ENCODE assay signal across 12 mouse cellular contexts in genomic region chr1:172221297-172222063, GRCm38 (mm10). TPM values are rescaled to one million over a fixed set of nuclear protein-coding genes. Genes with fewer than 3 reads are reported as not detected.
A peak's percentile ranks its signal among the peaks of the same experiment; 100 is the strongest.
DNase-seq lines count a peak whose midpoint lies in the region; ATAC-seq and TF ChIP-seq lines count a peak whose summit lies in the region.
"Had no signal": no experiment of that assay in that cellular context is flagged by ENCODE, and none has a peak within 500 bp of the region (broad histone marks: within the 10 kb centered on the region; RNA-seq: fewer than 3 reads in every experiment).

No protein-coding gene starts in this region.

- H3K4me2 ChIP-seq in lung, embryonic 14.5 days, result no peak overlapping the region
- H3K4me2 ChIP-seq in neural tube, embryonic 13.5 days, result no peak overlapping the region

- peaks cover 73% of the 10 kb centered on the region for H3K4me1 ChIP-seq in heart, embryonic 10.5 days
- peaks cover 29% of the 10 kb centered on the region for H3K4me1 ChIP-seq in lung, embryonic 14.5 days (ENCODE audit: insufficient read depth)
- peaks cover 56% of the 10 kb centered on the region for H3K4me1 ChIP-seq in neural tube, embryonic 13.5 days (replicated peaks)

- no peaks in the 10 kb centered on the region for H3K36me3 ChIP-seq in heart, embryonic 10.5 days
- no peaks in the 10 kb centered on the region for H3K36me3 ChIP-seq in lung, embryonic 14.5 days (ENCODE audit: insufficient read depth)
- no peaks in the 10 kb centered on the region for H3K36me3 ChIP-seq in neural tube, embryonic 13.5 days

- intact Hi-C loops in gastrocnemius, adult 2 months (cut with DNase I), result loop anchor here (2.0 kb wide), 1 partner anchor 73 kb away; the partner anchor contains the start of gene Dcaf8

- TF ChIP-seq CTCF in lung, embryonic 14.5 days (IDR thresholded peaks at IDR 0.05; ENCODE audit: low read depth), result no peak
- TF ChIP-seq CTCF in gastrocnemius, adult 2 months (IDR thresholded peaks at IDR 0.05), result no peak

- no peaks in the 10 kb centered on the region for H3K9me3 ChIP-seq in heart, embryonic 10.5 days
- H3K9me3 ChIP-seq in lung, embryonic 14.5 days (ENCODE audit: low read depth, low read length), result no peaks in the 10 kb centered on the region
- no peaks in the 10 kb centered on the region for H3K9me3 ChIP-seq in neural tube, embryonic 13.5 days

- no peak for DNase-seq in heart, embryonic 10.5 days (ENCODE audit: low spot score)
- DNase-seq in heart, adult 9 months (ENCODE audit: low spot score in 2 of 2), result no peak
- no peak for DNase-seq in lung, embryonic 14.5 days
- DNase-seq in lung, postnatal 25 days (ENCODE audit: low spot score), result no peak
- DNase-seq in gastrocnemius, adult 2 months, result peak; percentile 77
- DNase-seq in spleen, postnatal 36 days (ENCODE audit: low spot score in 2 of 2), result no peak
- DNase-seq: B cell, adult 2 months; kidney, postnatal 36 days; lung, adult 18-20 months had no signal

- ATAC-seq in lung, embryonic 14.5 days (ENCODE audit: insufficient read depth), result peak; percentile 14; the same call in 1 of the 2 replicates
- no peak for ATAC-seq in neural tube, embryonic 13.5 days (ENCODE audit: low read depth)
- no peak for ATAC-seq in erythroid progenitor cell, adult 5-6 weeks (replicated peaks; ENCODE audit: low FRiP score, poor library complexity, severe bottlenecking)

- no peak overlapping the region; the same call in 1 of the 2 replicates for H3K9ac ChIP-seq in lung, embryonic 14.5 days
- H3K9ac ChIP-seq in neural tube, embryonic 13.5 days, result no peak overlapping the region; the same call in 1 of the 2 replicates

- peak overlapping the region; percentile 90 for H3K27ac ChIP-seq in heart, embryonic 10.5 days
- peak overlapping the region; percentile 51; the same call in 1 of the 2 replicates for H3K27ac ChIP-seq in lung, embryonic 14.5 days (ENCODE audit: low read depth)
- peak overlapping the region; percentile 97 for H3K27ac ChIP-seq in gastrocnemius, adult 2 months
- peak overlapping the region; percentile 42 for H3K27ac ChIP-seq in neural tube, embryonic 13.5 days (replicated peaks)

- H3K27me3 ChIP-seq in heart, embryonic 10.5 days (ENCODE audit: insufficient read depth, poor library complexity, severe bottlenecking), result no peaks in the 10 kb centered on the region
- H3K27me3 ChIP-seq in lung, embryonic 14.5 days (ENCODE audit: insufficient read depth, low read length), result no peaks in the 10 kb centered on the region
- no peaks in the 10 kb centered on the region for H3K27me3 ChIP-seq in neural tube, embryonic 13.5 days
- H3K27me3 ChIP-seq: Patski had no signal

- peak overlapping the region; percentile 27; the same call in 1 of the 2 replicates for H3K4me3 ChIP-seq in heart, embryonic 10.5 days
- H3K4me3 ChIP-seq in lung, embryonic 14.5 days (ENCODE audit: low read depth, low read length), result no peak overlapping the region
- peak overlapping the region; percentile 77 for H3K4me3 ChIP-seq in gastrocnemius, adult 2 months
- no peak overlapping the region for H3K4me3 ChIP-seq in neural tube, embryonic 13.5 days

- 28% methylated on average over 11 of the region's 11 CpGs for WGBS in heart, embryonic 10.5 days
- 35% methylated on average over 11 of the region's 11 CpGs for WGBS in lung, embryonic 14.5 days
- 42% methylated on average over 11 of the region's 11 CpGs for WGBS in neural tube, embryonic 13.5 days

RNA-seq across cellular contexts. Expression of gene Casq1, which starts 1.8 kb away (rescaled TPM):
- 225 and 307 TPM in 2 replicates for polyA plus RNA-seq in heart, embryonic 10.5 days (2016; fragmentation: Nextera tagmentation; extraction: Ambion mirVana)
- polyA plus RNA-seq in lung, embryonic 14.5 days (2014; fragmentation: Nextera tagmentation; extraction: Ambion mirVana), result 5.0 and 5.9 TPM in 2 replicates
- total RNA-seq in gastrocnemius, adult 2 months (2021), result 1,000 to 10,000 TPM; 2,819 to 3,581 TPM
- 2.3 and 2.6 TPM in 2 replicates for polyA plus RNA-seq in neural tube, embryonic 13.5 days (2015; fragmentation: Nextera tagmentation; extraction: Ambion mirVana)
- not detected in 2 replicates for total RNA-seq in erythroid progenitor cell, adult 5-6 weeks (2015; ENCODE audit: low replicate concordance)
- not detected in 2 replicates for total RNA-seq in erythroid progenitor cell, adult 5-6 weeks (2017; ENCODE audit: low replicate concordance)

RNA-seq across cellular contexts. Expression of gene Pea15a, which starts 14.9 kb away (rescaled TPM):
- 115 and 152 TPM in 2 replicates for polyA plus RNA-seq in heart, embryonic 10.5 days (2016; fragmentation: Nextera tagmentation; extraction: Ambion mirVana)
- 128 and 140 TPM in 2 replicates for polyA plus RNA-seq in lung, embryonic 14.5 days (2014; fragmentation: Nextera tagmentation; extraction: Ambion mirVana)
- total RNA-seq in gastrocnemius, adult 2 months (2021), result 10 to 100 TPM; 19.5 to 35.2 TPM
- polyA plus RNA-seq in neural tube, embryonic 13.5 days (2015; fragmentation: Nextera tagmentation; extraction: Ambion mirVana), result 355 and 388 TPM in 2 replicates
- 5.4 and 12.2 TPM in 2 replicates for total RNA-seq in erythroid progenitor cell, adult 5-6 weeks (2015; ENCODE audit: low replicate concordance)
- 3.3 and 6.0 TPM in 2 replicates for total RNA-seq in erythroid progenitor cell, adult 5-6 weeks (2017; ENCODE audit: low replicate concordance)

RNA-seq across cellular contexts. Expression of gene Atp1a4, which starts 36.7 kb away (rescaled TPM):
- polyA plus RNA-seq in heart, embryonic 10.5 days (2016; fragmentation: Nextera tagmentation; extraction: Ambion mirVana), result 0.09 and 0.12 TPM in 2 replicates
- not detected in 2 replicates for polyA plus RNA-seq in lung, embryonic 14.5 days (2014; fragmentation: Nextera tagmentation; extraction: Ambion mirVana)
- total RNA-seq in gastrocnemius, adult 2 months (2021), result under 1 TPM; 0.20 to 0.43 TPM
- not detected in 2 replicates for polyA plus RNA-seq in neural tube, embryonic 13.5 days (2015; fragmentation: Nextera tagmentation; extraction: Ambion mirVana)
- not detected in 2 replicates for total RNA-seq in erythroid progenitor cell, adult 5-6 weeks (2015; ENCODE audit: low replicate concordance)
- total RNA-seq in erythroid progenitor cell, adult 5-6 weeks (2017; ENCODE audit: low replicate concordance), result not detected in 2 replicates

RNA-seq across cellular contexts. Expression of gene Igsf8, which starts 40.0 kb away (rescaled TPM):
- polyA plus RNA-seq in heart, embryonic 10.5 days (2016; fragmentation: Nextera tagmentation; extraction: Ambion mirVana), result 30.1 and 33.2 TPM in 2 replicates
- polyA plus RNA-seq in lung, embryonic 14.5 days (2014; fragmentation: Nextera tagmentation; extraction: Ambion mirVana), result 38.6 and 47.8 TPM in 2 replicates
- 1 to 10 TPM; 7.4 to 8.3 TPM for total RNA-seq in gastrocnemius, adult 2 months (2021)
- polyA plus RNA-seq in neural tube, embryonic 13.5 days (2015; fragmentation: Nextera tagmentation; extraction: Ambion mirVana), result 116 and 126 TPM in 2 replicates
- total RNA-seq in erythroid progenitor cell, adult 5-6 weeks (2015; ENCODE audit: low replicate concordance), result 14.4 and 15.1 TPM in 2 replicates
- total RNA-seq in erythroid progenitor cell, adult 5-6 weeks (2017; ENCODE audit: low replicate concordance), result 3.1 and 3.3 TPM in 2 replicates

Comparison
In these comparisons a context has a peak if more than half of its experiments do, and no peak if none do; other contexts are left out.
1. H3K27ac ChIP-seq: peak in every context shown above with its lines; median percentile 97 in gastrocnemius, adult 2 months; 90 in heart, embryonic 10.5 days; 51 in lung, embryonic 14.5 days; 42 in neural tube, embryonic 13.5 days.
2. H3K4me3 ChIP-seq: peak in heart, embryonic 10.5 days (single experiment) and gastrocnemius, adult 2 months (single experiment); none in lung, embryonic 14.5 days (single experiment) and neural tube, embryonic 13.5 days (single experiment).
3. RNA of gene Casq1, which starts 1.8 kb away (polyA plus RNA-seq): 225 to 307 TPM in heart, embryonic 10.5 days; 5.0 to 5.9 TPM in lung, embryonic 14.5 days and 2.3 to 2.6 TPM in neural tube, embryonic 13.5 days; every median in the first group is over 10 times any median in the second.